Mouse (Mus musculus): ENCODE data around the gene Slc4a2.

The Slc4a2 gene

DNA sequence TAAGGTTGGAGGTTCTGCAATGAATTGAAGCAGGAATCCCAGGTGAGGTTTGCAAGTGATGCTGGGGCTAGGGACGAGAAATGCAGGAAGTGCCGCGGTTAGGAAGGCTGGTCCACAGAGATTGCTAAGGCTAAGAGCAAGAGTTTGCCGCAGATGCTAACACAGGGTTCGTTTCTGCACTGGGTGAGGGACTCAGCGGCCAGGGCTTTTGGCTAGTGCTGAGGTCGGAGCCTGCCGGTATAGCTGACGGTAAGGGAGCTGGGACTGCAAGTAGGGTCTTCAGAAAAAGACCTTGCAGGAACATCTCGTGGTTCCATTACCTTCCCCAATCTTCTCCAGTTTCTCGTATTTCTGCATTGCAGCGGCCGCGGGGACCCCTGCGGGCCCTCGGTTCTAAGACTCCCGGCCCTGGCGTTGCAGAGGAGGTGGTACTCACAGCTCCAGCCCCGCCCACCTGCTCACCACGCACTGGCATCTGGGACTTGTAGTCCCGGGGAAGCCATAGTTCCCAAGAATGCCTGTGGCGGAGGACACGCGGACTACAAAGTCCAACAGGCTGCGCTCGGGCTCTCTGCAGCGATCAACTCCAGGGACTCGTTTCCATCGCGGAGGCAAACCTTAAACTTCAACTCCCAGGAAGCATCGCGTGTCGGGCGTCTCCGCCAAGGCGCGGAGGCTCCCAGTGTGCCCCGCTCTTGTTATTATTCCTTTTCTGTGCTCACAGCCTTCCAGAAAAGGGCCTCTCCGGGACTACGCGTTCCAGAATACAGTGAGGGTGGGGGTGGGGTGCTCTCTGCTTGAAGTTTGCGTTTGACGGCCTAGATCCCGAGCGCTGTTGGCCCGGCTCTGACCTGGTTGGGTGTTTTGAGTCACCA is at the start of gene Slc4a2, which contains the start of gene Cdk5:
TSS of gene Slc4a2 (plus strand) at position 709 of the 875 bp plus-strand sequence.
TSS of gene Cdk5 (minus strand) at position 402 of the 875 bp plus-strand sequence.
- in situ Hi-C loops (cut with MseI, MboI) = no loop called here

DNA sequence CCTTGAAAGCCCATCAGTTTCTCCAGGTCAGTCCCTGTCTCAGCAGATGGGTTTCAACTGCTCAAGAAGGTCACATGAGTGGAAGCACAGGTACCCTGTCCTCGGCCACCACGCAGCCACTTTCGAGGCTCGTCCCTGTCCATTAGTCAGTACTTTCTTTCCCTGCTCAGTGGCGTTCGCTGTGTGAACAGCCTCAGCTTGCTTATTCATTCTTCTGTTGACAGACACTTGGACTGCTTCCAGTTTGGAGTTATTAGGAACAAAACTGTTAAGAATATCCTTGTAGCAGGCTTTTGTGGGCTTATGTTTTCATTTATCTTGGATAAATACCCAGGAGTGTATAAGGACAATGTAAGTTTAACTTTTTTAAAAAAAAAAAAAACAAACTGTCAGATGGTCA is 49.4 kb upstream of the Slc4a2 start:
- in situ Hi-C loops (cut with MseI, MboI) = no loop called here

DNA sequence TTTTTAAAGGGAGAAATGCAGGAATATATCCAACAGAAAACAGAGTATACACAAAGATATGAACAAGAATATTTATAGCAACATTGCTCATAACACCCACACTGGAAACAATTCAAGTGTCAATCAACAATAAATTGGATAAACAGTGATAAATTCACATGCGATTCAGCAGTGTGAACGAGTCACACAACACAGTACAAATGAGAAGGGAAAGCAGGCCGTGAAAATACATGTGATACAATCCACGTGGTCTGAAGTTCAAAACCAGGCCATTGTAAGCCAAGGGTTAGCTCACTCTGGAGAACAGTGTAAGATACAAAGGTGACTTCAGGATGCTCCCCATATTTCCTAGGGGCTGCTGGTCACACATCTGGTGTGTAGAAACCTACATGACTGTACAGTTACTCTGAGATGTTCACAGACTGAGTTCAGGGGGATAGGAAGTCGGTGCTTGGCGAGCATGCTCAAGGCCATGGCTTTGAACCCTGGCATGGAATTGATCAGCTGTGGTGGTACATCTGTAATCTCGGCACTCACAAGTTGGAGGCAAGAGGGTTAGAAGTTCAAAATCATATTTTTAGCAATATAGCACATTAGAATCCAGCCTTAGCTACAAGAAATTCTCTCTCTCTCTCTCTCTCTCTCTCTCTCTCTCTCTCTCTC is 48.8 kb upstream of the Slc4a2 start:
- in situ Hi-C loops (cut with MseI, MboI) = no loop called here

DNA sequence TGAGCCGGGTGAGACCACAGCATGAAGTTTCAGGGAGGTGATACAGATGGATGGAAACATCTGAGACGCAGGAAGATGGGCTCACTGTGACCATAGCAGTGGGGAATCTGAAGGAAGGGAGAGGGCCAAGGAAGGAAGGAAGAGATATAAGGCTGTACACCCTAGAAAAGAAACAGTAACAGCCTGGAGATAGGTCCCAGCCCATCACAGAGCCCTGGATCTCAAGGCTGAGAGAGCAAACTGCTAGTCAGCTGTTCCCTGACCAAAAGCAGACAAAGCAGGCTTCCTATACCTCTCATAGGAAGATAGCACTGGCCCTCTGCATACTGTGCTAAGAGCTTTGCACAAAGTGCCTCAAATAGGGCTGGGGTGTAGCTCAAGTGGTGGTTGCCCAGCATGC is 44.9 kb upstream of the Slc4a2 start:
- in situ Hi-C loops (cut with MseI, MboI) = no loop called here

DNA sequence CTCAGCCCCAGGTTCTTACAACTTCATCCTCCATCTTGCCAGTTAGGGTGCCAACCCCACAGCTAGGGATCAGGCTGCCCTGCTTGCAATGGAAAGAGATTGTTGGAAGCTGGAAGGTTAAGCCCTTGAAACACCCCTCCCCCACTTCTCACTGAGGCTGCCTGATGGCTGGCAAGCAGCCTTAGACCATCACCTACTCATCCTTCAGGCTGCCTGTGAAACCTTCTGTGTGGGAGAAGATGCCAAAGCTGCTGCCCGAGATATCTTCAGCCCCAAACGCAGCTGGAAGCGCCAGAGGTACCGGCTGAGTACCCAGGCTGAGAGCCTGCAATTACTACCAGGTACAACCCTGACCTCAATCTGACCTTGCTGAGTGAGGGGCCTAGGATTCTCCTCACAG is 44.1 kb upstream of the Slc4a2 start:
- in situ Hi-C loops (cut with MseI, MboI) = no loop called here

DNA sequence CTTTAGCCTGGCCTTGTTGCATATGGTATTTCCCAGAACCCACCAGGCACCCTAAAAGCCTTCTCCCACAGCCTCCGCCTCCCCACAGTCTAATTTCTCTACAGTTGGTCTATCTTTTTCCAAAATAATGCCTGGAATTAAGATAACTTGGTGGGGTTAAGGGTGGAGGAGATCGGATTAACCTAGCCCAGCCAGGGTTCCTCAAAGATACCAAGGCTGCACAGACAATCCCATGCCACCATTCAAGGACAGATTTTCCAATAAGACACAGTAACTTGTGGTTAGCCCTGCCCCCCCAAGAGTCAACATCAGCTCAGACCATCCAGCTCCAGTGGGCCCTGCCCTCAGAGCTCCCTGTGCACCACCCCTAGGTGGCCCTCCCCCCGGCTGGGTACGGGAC is 43.1 kb upstream of the Slc4a2 start:
- in situ Hi-C loops (cut with MseI, MboI) = no loop called here

DNA sequence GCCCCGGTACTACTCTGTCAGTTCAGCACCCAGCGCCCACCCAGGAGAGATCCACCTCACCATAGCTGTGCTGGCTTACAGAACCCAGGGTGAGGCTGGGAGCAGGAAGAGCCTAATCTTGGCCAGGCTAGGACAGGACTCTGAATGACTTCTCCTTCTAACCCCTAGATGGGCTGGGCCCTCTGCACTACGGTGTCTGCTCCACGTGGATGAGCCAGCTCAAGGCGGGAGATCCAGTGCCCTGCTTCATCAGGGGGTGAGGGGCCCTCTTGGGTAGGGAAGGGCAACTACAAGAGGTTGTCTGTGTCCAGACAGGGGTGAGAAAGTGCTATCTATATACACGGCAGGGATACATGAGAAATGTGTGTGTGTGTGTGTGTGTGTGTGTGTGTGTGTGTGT is 42.2 kb upstream of the Slc4a2 start:
- in situ Hi-C loops (cut with MseI, MboI) = no loop called here

DNA sequence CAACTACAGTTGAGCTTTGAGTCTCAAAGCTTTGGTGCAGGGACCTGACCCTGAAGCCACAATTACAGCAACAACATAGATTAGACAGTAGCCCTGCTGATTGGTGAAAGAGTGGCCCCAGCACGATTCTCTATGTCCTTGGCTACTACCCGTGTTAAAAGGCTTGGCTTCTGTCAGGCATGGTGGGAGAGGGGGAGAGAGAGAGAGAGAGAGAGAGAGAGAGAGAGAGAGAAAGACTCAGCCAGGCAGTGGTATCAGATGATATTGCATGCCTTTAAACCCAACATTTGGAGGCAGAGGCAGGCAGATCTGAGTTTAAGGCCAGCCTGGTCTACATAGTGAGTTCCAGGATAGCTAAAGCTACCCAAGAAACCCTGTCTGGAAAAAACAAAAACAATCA is 41.6 kb upstream of the Slc4a2 start:
- in situ Hi-C loops (cut with MseI, MboI) = no loop called here

DNA sequence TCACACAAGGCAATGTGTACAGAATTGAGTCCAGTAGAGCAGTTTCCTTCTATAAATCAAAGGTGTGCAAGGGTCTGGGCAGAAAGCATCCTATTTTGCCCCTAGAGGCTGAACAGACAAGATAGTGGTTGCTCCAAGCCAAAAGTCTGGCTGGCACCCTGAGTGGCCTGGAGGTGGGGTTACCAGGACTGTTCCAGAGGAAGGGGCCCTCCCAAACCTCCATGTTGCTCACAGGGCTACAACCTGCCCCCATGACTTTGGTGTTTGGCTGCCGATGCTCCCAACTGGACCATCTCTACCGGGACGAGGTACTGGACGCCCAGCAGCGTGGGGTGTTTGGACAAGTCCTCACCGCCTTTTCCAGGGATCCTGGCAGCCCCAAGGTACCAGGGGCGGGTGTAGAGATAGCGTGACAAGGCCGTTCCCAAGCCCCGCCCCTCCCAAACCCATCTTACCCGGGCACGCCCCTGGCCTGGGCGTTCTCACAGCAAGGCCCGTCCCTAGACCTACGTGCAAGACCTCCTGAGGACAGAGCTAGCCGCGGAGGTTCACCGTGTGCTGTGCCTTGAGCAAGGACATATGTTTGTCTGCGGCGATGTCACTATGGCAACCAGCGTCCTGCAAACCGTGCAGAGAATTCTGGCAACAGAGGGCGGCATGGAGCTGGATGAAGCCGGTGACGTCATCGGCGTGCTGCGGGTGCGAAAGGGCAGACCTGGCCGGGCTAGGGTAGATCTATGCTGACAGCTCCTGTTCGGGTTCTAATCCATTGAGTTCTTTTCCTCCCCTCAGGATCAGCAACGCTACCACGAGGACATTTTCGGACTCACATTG is 40.4 kb upstream of the Slc4a2 start:
- in situ Hi-C loops (cut with MseI, MboI) = no loop called here

DNA sequence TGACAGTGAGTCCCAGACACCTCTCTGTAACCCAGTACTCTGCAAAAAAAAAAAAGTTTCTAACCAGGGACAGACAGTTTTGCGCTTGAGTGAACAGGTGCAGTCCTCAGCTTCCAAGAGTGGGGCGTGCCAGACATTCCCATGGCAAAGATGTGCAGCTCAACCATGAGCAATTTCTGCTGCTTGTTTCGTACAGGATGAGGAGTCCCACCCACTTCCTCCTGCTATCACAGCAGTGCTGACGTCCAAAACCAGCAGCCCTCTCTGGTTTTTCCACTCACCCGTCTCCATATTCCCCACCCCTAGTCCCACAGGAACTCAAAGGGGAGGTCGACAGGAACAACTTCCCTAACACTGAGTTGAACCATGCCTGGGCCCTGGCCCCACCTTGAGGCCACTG is 39.2 kb upstream of the Slc4a2 start:
- in situ Hi-C loops (cut with MseI, MboI) = no loop called here

DNA sequence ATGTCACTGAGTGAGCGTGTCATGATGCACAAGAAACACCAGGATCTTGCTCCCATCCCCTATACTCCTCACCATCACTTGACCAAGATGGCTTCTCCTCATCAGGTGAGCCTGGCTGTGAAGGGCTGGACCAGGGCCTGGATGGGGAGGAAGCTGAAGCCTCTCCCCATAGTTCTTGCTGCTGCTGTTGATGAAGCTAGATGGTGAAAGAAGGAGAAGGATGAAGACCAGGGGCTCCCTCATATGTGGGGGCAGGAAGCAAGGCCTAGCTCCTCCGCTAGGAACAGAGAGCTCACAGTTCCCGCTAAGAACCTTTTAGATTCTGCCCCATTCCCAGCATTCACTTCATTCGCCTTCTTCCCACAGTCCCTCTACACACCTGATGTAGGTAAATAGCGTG is 38.3 kb upstream of the Slc4a2 start:
- in situ Hi-C loops (cut with MseI, MboI) = no loop called here

DNA sequence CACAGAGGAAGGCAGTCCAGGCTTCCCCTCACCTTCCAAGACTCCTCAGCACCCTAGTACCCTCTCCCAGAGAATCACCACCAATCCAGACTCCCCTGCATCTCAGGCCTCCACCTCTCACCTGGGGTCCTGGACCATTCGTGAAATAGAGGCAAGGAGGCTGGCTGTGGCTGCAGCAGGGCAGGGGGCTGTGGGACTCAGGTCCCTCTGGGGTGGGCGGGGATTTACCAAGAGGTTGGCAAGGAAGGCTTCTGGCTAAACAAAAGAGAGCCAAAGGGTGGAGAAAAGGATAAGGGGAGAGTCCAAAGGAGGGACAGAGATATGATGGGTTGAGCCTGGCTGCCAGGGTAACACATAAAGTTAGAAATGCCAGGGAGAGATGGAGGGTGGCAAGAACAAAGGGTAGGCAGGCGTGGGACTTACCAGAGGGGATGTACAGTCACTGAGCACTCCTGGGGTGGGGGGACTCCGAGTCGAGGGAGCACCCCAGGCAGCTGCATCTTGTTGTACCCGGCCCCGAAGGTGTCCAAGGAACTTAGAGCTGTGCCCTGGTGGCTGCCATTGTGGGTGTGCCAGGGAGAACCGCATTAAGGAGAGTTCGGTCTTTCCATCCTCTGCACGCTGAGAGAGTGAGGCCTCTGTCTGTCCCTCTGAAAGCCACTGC is 37.6 kb upstream of the Slc4a2 start:
- in situ Hi-C loops (cut with MseI, MboI) = no loop called here

DNA sequence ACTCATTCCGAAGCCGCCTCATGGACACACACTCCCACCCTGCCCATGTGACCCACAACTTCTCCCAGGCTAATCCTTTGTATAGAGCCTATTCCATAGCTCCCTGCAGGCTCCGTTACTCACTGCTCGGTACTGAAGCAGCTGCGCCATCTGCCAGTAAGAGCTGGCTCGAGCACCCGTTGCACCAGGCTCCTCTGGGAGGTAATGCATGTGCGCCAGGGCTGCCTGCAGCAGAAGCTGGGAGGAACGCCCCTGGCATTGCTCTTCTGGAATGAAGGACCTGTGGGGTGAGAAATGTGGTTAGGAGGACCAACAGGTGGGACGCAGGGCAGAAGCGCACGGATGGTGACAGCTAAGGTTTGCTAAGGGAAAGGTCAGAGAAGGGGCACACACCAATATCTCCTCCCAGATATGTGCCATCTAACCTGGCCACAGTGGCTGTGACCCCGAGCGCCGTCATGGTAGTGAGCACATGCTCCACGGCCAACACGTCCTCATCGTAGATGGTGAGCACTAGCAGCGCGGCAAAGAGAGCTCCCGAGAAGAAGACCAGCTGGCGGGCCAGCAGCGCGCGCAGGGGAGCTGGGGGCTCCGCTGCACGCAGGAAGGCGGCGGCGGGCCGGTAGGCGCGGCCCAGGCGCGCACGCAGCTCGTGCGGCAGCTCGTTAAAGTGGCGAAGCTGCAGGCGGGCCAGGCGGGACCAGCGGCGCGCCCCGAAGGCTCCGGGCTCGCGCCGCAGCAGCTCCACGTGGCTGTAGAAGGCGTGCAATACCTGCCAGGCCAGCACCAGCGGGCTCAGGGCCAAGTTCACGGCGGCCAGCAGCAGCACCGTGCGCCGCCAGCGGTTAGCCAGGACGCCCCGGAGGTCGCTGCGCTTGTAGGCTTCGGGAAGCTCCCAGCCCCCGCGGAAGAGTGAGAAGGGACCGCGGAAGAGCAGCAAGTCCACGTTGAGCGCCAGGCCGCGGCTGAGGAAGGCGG is 36.1 kb upstream of the Slc4a2 start:
- in situ Hi-C loops (cut with MseI, MboI) = no loop called here

DNA sequence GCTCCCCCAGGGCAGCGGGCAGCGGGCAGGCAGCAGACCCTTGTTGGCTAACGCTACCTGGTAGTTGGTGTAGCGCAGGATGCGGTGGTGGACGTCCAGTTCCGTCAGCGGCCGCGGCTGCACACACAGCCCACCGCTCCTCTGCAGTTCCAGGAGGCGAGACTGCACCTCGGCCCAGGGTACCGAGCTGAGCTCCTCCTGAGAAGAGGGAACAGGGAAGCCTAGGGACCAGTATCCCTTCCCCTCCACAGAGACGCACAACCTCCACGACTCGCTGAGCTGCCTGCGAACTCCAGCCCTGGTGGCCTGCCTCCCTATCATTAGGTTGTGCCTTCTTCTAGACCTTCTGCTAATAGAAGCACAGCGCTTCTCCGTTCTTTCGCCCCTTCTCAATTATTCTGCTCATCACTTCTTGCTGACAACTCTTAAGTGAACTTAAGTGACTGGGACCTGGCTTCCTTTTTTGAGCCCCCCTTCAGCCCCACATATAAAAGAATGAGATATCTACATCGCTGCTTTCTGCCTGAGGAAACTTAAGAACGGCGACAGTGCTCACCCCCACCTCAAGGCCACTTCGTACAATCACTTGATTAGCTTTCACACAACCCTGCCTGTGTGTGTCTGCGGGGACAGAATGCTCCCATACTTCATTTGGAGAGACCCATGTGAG is 35.3 kb upstream of the Slc4a2 start:
- in situ Hi-C loops (cut with MseI, MboI) = no loop called here

DNA sequence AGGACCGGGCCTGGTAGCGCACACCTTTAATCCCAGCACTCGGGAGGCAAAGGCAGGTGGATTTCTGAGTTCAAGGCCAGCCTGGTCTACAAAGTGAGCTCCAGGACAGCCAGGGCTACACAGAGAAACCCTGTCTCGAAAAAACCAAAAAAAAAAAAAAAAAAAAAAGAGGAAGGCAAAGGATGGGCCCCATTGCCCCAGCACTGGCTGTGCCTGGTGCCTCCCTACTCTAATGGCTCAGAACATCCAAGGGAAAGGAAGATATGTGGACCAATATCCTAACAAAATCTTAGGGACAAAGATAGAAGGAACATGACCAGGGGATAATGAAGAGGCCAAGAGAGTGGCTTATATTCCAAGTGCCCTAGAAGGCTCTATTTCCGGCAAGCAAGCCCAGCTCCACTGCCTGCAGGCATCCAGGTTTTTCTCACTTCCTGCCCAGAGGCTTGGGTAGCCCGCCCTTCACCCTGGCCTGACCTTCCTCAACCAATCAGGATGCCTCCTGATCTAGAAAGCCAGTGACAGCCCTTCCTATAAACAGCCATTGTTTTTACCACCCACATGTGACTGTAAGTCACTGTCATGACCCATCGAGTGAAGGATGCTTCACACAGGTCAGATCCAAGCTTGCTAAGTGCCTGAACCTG is 34.5 kb upstream of the Slc4a2 start:
- in situ Hi-C loops (cut with MseI, MboI) = no loop called here

DNA sequence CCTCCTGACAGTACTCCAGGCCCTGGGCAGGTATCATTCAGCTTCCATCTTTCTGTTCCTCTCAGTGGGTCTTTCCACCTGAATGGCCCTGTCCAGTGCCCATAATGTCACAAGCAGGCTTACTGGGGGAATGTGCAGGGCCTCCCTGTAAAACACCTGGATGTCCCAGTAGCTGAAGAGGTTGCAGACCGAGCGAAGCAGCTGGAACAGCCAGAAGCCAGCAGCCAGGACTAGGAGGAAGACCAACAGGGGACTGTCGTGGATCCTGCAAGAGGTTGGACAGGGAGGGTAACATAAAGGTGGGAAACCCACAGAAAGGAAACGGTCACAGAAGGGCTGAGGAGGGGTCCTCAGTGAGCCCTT is 34.0 kb upstream of the Slc4a2 start:
- in situ Hi-C loops (cut with MseI, MboI) = no loop called here

DNA sequence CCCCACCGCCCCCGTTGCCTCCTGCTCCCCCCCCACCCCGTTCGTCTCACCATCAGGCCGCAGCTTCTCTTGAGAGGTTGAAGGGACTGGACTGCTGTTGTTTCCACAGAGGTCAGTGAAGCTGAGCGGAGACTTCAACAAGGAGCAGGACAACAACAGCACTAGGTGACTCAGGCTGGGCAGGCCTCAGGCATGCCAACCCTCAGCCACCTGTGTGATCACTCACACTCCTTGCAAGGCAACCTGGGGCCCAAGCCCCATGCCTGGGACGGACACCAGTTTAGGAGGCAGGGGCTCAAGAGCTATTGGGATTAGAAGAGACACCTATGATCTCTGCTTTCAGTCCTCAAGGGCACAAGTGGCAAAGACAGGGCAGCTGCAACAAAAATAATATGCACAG is 31.8 kb upstream of the Slc4a2 start, which contains the start of gene Atg9b:
TSS of gene Atg9b (minus strand) at position 280 of the 400 bp plus-strand sequence.
- in situ Hi-C loops (cut with MseI, MboI) = no loop called here

DNA sequence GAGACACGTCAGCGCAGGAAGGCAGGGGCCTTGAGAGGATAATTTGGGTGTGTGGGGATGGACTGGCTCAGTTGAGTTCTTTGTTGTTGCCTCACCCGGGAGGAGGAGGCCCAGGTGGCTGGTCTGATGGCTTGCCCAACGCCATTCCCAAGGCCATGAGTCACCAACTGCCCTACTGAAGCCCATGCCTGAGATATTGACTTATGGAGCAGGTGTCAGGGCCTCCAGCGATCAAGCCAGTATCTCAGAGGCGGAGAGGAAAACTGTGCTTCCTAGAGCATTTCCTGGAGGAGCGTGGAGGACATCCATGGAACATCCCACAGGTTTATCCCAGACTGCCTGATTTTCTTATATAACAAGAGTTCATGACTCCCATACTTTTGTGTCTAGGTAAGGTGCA is 30.9 kb upstream of the Slc4a2 start:
- in situ Hi-C loops (cut with MseI, MboI) = no loop called here

DNA sequence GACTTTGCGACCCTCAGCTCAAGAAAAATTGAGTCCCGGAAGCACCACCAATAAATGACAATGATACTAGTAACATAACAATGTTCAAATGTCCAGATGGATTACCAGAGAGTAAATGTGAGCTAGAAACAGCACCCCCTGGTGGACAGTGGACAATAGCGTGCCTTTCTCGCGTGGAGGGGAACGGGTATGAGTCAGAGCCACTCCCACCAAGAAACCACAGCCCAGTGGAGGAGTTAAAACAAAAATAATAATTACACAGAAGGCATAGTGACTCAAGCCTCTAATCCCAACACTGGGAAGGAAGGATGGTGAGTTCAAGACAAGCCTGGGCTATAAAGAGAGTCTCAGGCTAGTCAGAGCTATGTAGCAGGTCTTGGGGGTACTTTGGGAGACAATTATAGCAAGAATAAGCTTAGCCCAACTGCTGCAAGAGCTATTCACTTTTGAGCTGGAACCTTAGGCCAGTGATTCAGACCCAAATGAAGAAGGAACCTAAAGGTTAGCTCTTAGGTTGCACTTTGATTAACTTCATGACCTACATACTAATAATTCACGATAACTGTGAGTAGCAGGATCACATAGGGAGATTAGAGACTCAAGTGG is 30.1 kb upstream of the Slc4a2 start, which contains the start of gene Abcb8:
TSS of gene Abcb8 (plus strand) at position 272 of the 606 bp plus-strand sequence.
- in situ Hi-C loops (cut with MseI, MboI) = no loop called here
